Mouse (Mus musculus) heart, embryonic 16.5 days (tissue): ENCODE measurements at regions not wholly inside any gene's neighbourhood (a gene's known extent, or its start where the extent isn't known, plus 50 kb on each side); places are given as distances from the start of the nearest gene placed in this dataset.

Experiments
- ATAC-seq: fragments of 200-750 bp; cut with Nextera tagmentation; replicated peaks from 2 replicates; pipeline ENCODE4 v1.8.0; 2017; ENCODE audit warnings: moderate number of reproducible peaks; ENCODE audit not compliant: insufficient read depth, low FRiP score; ENCODE audit errors: extremely low read depth
- H3K27ac ChIP-seq: fragments of 300-500 bp; sonication (generic); 2 replicates; pipeline ENCODE4 v1.5.1; 2014; ENCODE audit warnings: mild to moderate bottlenecking, low read length, control low read depth, moderate library complexity
- H3K27me3 ChIP-seq: fragments of 300-500 bp; sonication (generic); 2 replicates; pipeline ENCODE4 v1.6.1; 2014; ENCODE audit warnings: low read length, mixed read lengths; ENCODE audit not compliant: control insufficient read depth, insufficient read depth
- H3K36me3 ChIP-seq: fragments of 300-500 bp; sonication (generic); 2 replicates; pipeline ENCODE4 v1.6.1; 2014; ENCODE audit not compliant: control insufficient read depth, insufficient read depth
- H3K4me1 ChIP-seq: fragments of 300-500 bp; sonication (generic); 2 replicates; pipeline ENCODE4 v1.6.1; 2014; ENCODE audit warnings: low read length, mixed read lengths; ENCODE audit not compliant: control insufficient read depth, insufficient read depth
- H3K4me2 ChIP-seq: fragments of 300-500 bp; sonication (generic); 2 replicates; pipeline ENCODE4 v1.6.1; 2014; ENCODE audit warnings: low read depth, mild to moderate bottlenecking, control low read depth, low read length
- H3K4me3 ChIP-seq: fragments of 300-500 bp; sonication (generic); 2 replicates; pipeline ENCODE4 v1.5.1; 2014; ENCODE audit warnings: mild to moderate bottlenecking, control low read depth, low read length
- H3K9ac ChIP-seq: fragments of 300-500 bp; sonication (generic); 2 replicates; pipeline ENCODE4 v1.6.1; 2014; ENCODE audit warnings: low read length, control low read depth
- H3K9me3 ChIP-seq: fragments of 300-500 bp; sonication (generic); replicated peaks from 2 replicates; pipeline ENCODE4 v1.6.1; 2016; ENCODE audit warnings: low read length; ENCODE audit not compliant: control insufficient read depth
- WGBS: fragments of 180-500 bp; shearing (Covaris S2); extraction: QIAGEN DNeasy Blood & Tissue Kit; methylation state at CpG from one replicate; pipeline ENCODE4 v1.1.7; 2014; 5-methylcytosine and 5-hydroxymethylcytosine counted together

- 76% methylated on average over 5 of the region's 5 CpGs for WGBS
- no peak for ATAC-seq
- no peak overlapping the region for H3K9ac ChIP-seq
- no peak overlapping the region for H3K27ac ChIP-seq
- H3K27me3 ChIP-seq: no peaks in the 10 kb centered on the region
- 0 out of 2 replicates have a peak, but pooled peaks cover 3% of the 10 kb centered on the region for H3K9me3 ChIP-seq
- H3K4me2 ChIP-seq: no peak overlapping the region
- H3K36me3 ChIP-seq: no peaks in the 10 kb centered on the region
- H3K4me1 ChIP-seq: peaks cover 6% of the 10 kb centered on the region; the same call in 1 of the 2 replicates
- no peak overlapping the region for H3K4me3 ChIP-seq
Observed at GRCm38 (mm10) chr11:79856376-79856775, 105.8 kb downstream of the Utp6 start.

- Histone ChIP-seq H3K9me3 (no peaks in the 10 kb centered on the region), H3K36me3 (no peaks in the 10 kb centered on the region), H3K4me1 (peaks cover 4% of the 10 kb centered on the region; the same call in 1 of the 2 replicates), H3K9ac (no peak overlapping the region), H3K27me3 (no peaks in the 10 kb centered on the region), H3K4me3 (no peak overlapping the region), H3K27ac (no peak overlapping the region), H3K4me2 (no peak overlapping the region)
- ATAC-seq: no peak
- 70% methylated on average over 3 of the region's 3 CpGs for WGBS
Observed at GRCm38 (mm10) chr11:79849545-79849944, 112.6 kb downstream of the Utp6 start.

GRCm38 (mm10) chr11:79844436-79844835 is 117.8 kb downstream of the Utp6 start:
- H3K9me3 ChIP-seq: no peaks in the 10 kb centered on the region
- no peak overlapping the region for H3K9ac ChIP-seq
- no peak overlapping the region for H3K4me3 ChIP-seq
- WGBS: 73% methylated on average over 4 of the region's 4 CpGs
- no peak overlapping the region for H3K4me2 ChIP-seq
- H3K27me3 ChIP-seq: no peaks in the 10 kb centered on the region
- H3K4me1 ChIP-seq: no peaks in the 10 kb centered on the region
- no peaks in the 10 kb centered on the region for H3K36me3 ChIP-seq
- no peak for ATAC-seq
- no peak overlapping the region for H3K27ac ChIP-seq

- 51% methylated on average over 3 of the region's 3 CpGs for WGBS
- H3K4me2 ChIP-seq: no peak overlapping the region
- no peak overlapping the region for H3K9ac ChIP-seq
- H3K27ac ChIP-seq: no peak overlapping the region
- H3K4me1 ChIP-seq: no peaks in the 10 kb centered on the region; the same call in 1 of the 2 replicates
- H3K27me3 ChIP-seq: no peaks in the 10 kb centered on the region
- H3K36me3 ChIP-seq: no peaks in the 10 kb centered on the region
- H3K4me3 ChIP-seq: no peak overlapping the region
- no peaks in the 10 kb centered on the region for H3K9me3 ChIP-seq
- no peak for ATAC-seq
Observed at GRCm38 (mm10) chr11:79843021-79843420, 119.2 kb downstream of the Utp6 start.

- no peaks in the 10 kb centered on the region for H3K36me3 ChIP-seq
- H3K27me3 ChIP-seq: no peaks in the 10 kb centered on the region
- WGBS: 71% methylated on average over 6 of the region's 6 CpGs
- peaks cover 12% of the 10 kb centered on the region for H3K4me1 ChIP-seq
- ATAC-seq: no peak
- no peak overlapping the region for H3K4me2 ChIP-seq
- no peak overlapping the region for H3K27ac ChIP-seq
- H3K9ac ChIP-seq: no peak overlapping the region
- H3K9me3 ChIP-seq: no peaks in the 10 kb centered on the region
- no peak overlapping the region for H3K4me3 ChIP-seq
Observed at GRCm38 (mm10) chr11:79839973-79840372, 122.2 kb downstream of the Utp6 start.

- no peak for ATAC-seq
- Histone ChIP-seq H3K27me3 (no peaks in the 10 kb centered on the region), H3K9ac (no peak overlapping the region), H3K4me2 (no peak overlapping the region), H3K36me3 (no peaks in the 10 kb centered on the region), H3K4me3 (no peak overlapping the region), H3K9me3 (no peaks in the 10 kb centered on the region), H3K27ac (no peak overlapping the region; the same call in 1 of the 2 replicates), H3K4me1 (peaks cover 12% of the 10 kb centered on the region)
- 56% methylated on average over 4 of the region's 4 CpGs for WGBS
Observed at GRCm38 (mm10) chr11:79838051-79838450, 124.1 kb downstream of the Utp6 start.

GRCm38 (mm10) chr11:79837076-79837990 is 124.9 kb downstream of the Utp6 start:
- H3K4me3 ChIP-seq: no peak overlapping the region
- H3K27me3 ChIP-seq: no peaks in the 10 kb centered on the region
- H3K4me1 ChIP-seq: peaks cover 12% of the 10 kb centered on the region
- H3K9ac ChIP-seq: no peak overlapping the region
- ATAC-seq: peak; percentile 28; the same call in 1 of the 2 replicates
- peak overlapping the region; percentile 59 for H3K27ac ChIP-seq
- no peaks in the 10 kb centered on the region for H3K36me3 ChIP-seq
- H3K4me2 ChIP-seq: no peak overlapping the region
- H3K9me3 ChIP-seq: no peaks in the 10 kb centered on the region
- WGBS: 21% methylated on average over 6 of the region's 6 CpGs

GRCm38 (mm10) chr11:79835873-79836272 is 126.3 kb downstream of the Utp6 start:
- WGBS: 84% methylated on average over 7 of the region's 7 CpGs
- Histone ChIP-seq H3K4me1 (peaks cover 12% of the 10 kb centered on the region), H3K9ac (no peak overlapping the region), H3K4me2 (no peak overlapping the region), H3K36me3 (no peaks in the 10 kb centered on the region), H3K9me3 (no peaks in the 10 kb centered on the region), H3K27me3 (no peaks in the 10 kb centered on the region), H3K27ac (no peak overlapping the region), H3K4me3 (no peak overlapping the region)
- no peak for ATAC-seq

- Histone ChIP-seq H3K4me1 (peaks cover 12% of the 10 kb centered on the region), H3K9me3 (no peaks in the 10 kb centered on the region), H3K4me3 (no peak overlapping the region), H3K9ac (no peak overlapping the region), H3K36me3 (no peaks in the 10 kb centered on the region), H3K27me3 (no peaks in the 10 kb centered on the region), H3K27ac (no peak overlapping the region), H3K4me2 (no peak overlapping the region)
- 69% methylated on average over 2 of the region's 2 CpGs for WGBS
- ATAC-seq: no peak
Observed at GRCm38 (mm10) chr11:79833817-79834216, 128.4 kb downstream of the Utp6 start.
